In the genomic region with DNA sequence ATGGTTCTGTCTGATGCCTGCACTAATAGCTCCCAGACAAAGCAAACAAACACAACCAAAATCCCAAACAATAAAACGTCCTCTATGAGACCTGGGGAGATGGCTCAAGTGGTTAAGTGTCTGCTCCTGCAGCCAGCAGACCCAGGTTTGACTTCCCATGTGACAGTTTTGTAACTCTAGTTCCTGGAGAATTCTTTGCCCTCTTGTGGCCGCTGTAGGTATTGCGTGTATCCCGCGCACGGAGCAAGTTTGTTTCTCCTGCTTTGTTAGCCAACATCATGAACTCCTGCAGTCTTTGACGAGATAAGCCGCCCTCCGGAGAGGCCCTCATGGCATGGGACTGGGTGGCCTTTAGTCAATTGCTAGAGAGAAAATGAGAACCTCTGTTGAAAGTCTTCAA, we compare ENCODE assay signal across 9 mouse cellular contexts. TPM values are rescaled to one million over a fixed set of nuclear protein-coding genes. Genes with fewer than 3 reads are reported as not detected.
DNase-seq lines count a peak whose midpoint lies in the region; ATAC-seq and TF ChIP-seq lines count a peak whose summit lies in the region.
"Had no signal": no experiment of that assay in that cellular context is flagged by ENCODE, and none has a peak within 500 bp of the region (broad histone marks: within the 10 kb centered on the region; RNA-seq: fewer than 3 reads in every experiment).

No protein-coding gene starts in this region.

- ATAC-seq in kidney, embryonic 15.5 days (replicated peaks; ENCODE audit: low FRiP score), result no peak
- ATAC-seq in monocyte, adult 5-6 weeks (replicated peaks; ENCODE audit: insufficient number of reproducible peaks, low FRiP score, low TSS enrichment, poor library complexity, severe bottlenecking), result peak; percentile 75

- H3K36me3 ChIP-seq in kidney, adult 2 months (ENCODE audit: control insufficient read depth, insufficient read depth, low read length), result no peaks in the 10 kb centered on the region
- H3K36me3 ChIP-seq in kidney, embryonic 15.5 days, result no peaks in the 10 kb centered on the region
- H3K36me3 ChIP-seq in heart, embryonic 10.5 days, result no peaks in the 10 kb centered on the region
- H3K36me3 ChIP-seq: neural tube, embryonic 12.5 days had no signal

- H3K4me2 ChIP-seq in kidney, embryonic 15.5 days, result no peak overlapping the region
- H3K4me2 ChIP-seq: neural tube, embryonic 12.5 days had no signal

- no peaks in the 10 kb centered on the region for H3K4me1 ChIP-seq in kidney, adult 2 months (ENCODE audit: control insufficient read depth, insufficient read depth, low read length)
- peaks cover 23% of the 10 kb centered on the region for H3K4me1 ChIP-seq in kidney, embryonic 15.5 days
- H3K4me1 ChIP-seq in heart, embryonic 10.5 days, result no peaks in the 10 kb centered on the region
- H3K4me1 ChIP-seq: neural tube, embryonic 12.5 days had no signal

- TF ChIP-seq CTCF in kidney, adult 2 months (conservative IDR thresholded peaks at IDR 0.05; ENCODE audit: insufficient read depth, insufficient read length, low read depth, low read length), result peak; percentile 82

- H3K27ac ChIP-seq in kidney, adult 2 months (ENCODE audit: insufficient read depth, low read depth, low read length), result no peak overlapping the region
- H3K27ac ChIP-seq in kidney, embryonic 15.5 days, result no peak overlapping the region
- no peak overlapping the region for H3K27ac ChIP-seq in heart, embryonic 10.5 days
- H3K27ac ChIP-seq: neural tube, embryonic 12.5 days had no signal

- no peaks in the 10 kb centered on the region for H3K9me3 ChIP-seq in kidney, embryonic 15.5 days (replicated peaks)
- H3K9me3 ChIP-seq in heart, embryonic 10.5 days, result no peaks in the 10 kb centered on the region
- H3K9me3 ChIP-seq: neural tube, embryonic 12.5 days had no signal

- TF ChIP-seq POLR2A in kidney, adult 2 months (IDR thresholded peaks at IDR 0.05; ENCODE audit: low read depth, low read length), result no peak

- 3% methylated on average over 9 of the region's 9 CpGs for WGBS in kidney, adult 2 months
- whole genome bisulfite sequencing in kidney, embryonic 15.5 days, result 6% methylated on average over 9 of the region's 9 CpGs
- WGBS in heart, embryonic 10.5 days, result 2% methylated on average over 9 of the region's 9 CpGs

- H3K4me3 ChIP-seq in kidney, adult 2 months (ENCODE audit: insufficient read depth, low read depth, low read length), result no peak overlapping the region
- H3K4me3 ChIP-seq in kidney, embryonic 15.5 days (replicated peaks), result no peak overlapping the region
- H3K4me3 ChIP-seq in heart, embryonic 10.5 days, result no peak overlapping the region
- H3K4me3 ChIP-seq: neural tube, embryonic 12.5 days had no signal

- DNase-seq in kidney, adult 2 months, result peak; percentile 82
- DNase-seq in MEL-GATA-1-ER (ENCODE audit: extremely low read depth, low read depth), result peak; percentile 69
- peak; percentile 72 to 79 for DNase-seq in cerebellum, postnatal 36 days
- DNase-seq in heart, embryonic 10.5 days (ENCODE audit: low spot score), result peak; percentile 91
- peak; percentile 39 to 74 for DNase-seq in left cerebral cortex, postnatal 10 days (ENCODE audit: extremely low spot score in 1 of 2, low spot score in 2 of 2)
- DNase-seq in testis, postnatal 10 days (ENCODE audit: low spot score), result peak; percentile 90

- no peak overlapping the region for H3K9ac ChIP-seq in kidney, embryonic 15.5 days
- H3K9ac ChIP-seq: neural tube, embryonic 12.5 days had no signal

- intact Hi-C loops in left cerebral cortex, postnatal 10 days (cut with DNase I), result loop anchor here (1.0 kb wide), 1 partner anchor 89 kb away; no protein-coding TSS in a partner anchor

- no peaks in the 10 kb centered on the region; the same call in 1 of the 2 replicates for H3K27me3 ChIP-seq in kidney, adult 2 months (replicated peaks; ENCODE audit: control insufficient read depth, insufficient read depth, low read length)
- H3K27me3 ChIP-seq in kidney, embryonic 15.5 days, result no peaks in the 10 kb centered on the region
- no peaks in the 10 kb centered on the region for H3K27me3 ChIP-seq in heart, embryonic 10.5 days (ENCODE audit: insufficient read depth, poor library complexity, severe bottlenecking)
- H3K27me3 ChIP-seq: neural tube, embryonic 12.5 days had no signal

RNA-seq across cellular contexts. Expression of a gene that starts 20.2 kb away (rescaled TPM):
- 389 and 411 TPM in 2 replicates for polyA plus RNA-seq in kidney, adult 2 months (2012; rRNA removed)
- polyA plus RNA-seq in kidney, embryonic 15.5 days (2015; fragmentation: Nextera tagmentation; extraction: Ambion mirVana), result 783 and 843 TPM in 2 replicates
- polyA plus RNA-seq in heart, embryonic 10.5 days (2016; fragmentation: Nextera tagmentation; extraction: Ambion mirVana), result 536 and 638 TPM in 2 replicates
- total RNA-seq in left cerebral cortex, postnatal 10 days (2021), result 100 to 1,000 TPM; 273 to 293 TPM
- total RNA-seq in monocyte, adult 5-6 weeks (2017), result 831 to 988 TPM (median 903 TPM) in 3 replicates

RNA-seq across cellular contexts. Expression of a gene that starts 51.9 kb away (rescaled TPM):
- polyA plus RNA-seq in kidney, adult 2 months (2012; rRNA removed), result 0.53 and 0.64 TPM in 2 replicates
- polyA plus RNA-seq in kidney, embryonic 15.5 days (2015; fragmentation: Nextera tagmentation; extraction: Ambion mirVana), result 1.5 and 2.0 TPM in 2 replicates
- polyA plus RNA-seq in heart, embryonic 10.5 days (2016; fragmentation: Nextera tagmentation; extraction: Ambion mirVana), result 0.14 and 0.15 TPM in 2 replicates
- total RNA-seq in left cerebral cortex, postnatal 10 days (2021), result 1 to 10 TPM; 4.0 to 5.6 TPM
- not detected in 3 replicates for total RNA-seq in monocyte, adult 5-6 weeks (2017)
